9 mouse cellular contexts compared by ENCODE assay signal in genomic region chr17:32809544-32810374, GRCm38 (mm10). TPM values are rescaled to one million over a fixed set of nuclear protein-coding genes. Genes with fewer than 3 reads are reported as not detected.
DNase-seq lines count a peak whose midpoint lies in the region; ATAC-seq lines count a peak whose summit lies in the region.
"Had no signal": no experiment of that assay in that cellular context is flagged by ENCODE, and none has a peak within 500 bp of the region (broad histone marks: within the 10 kb centered on the region; RNA-seq: fewer than 3 reads in every experiment).

Zfp811 (minus strand) TSS chr17:32809931.

- H3K4me3 ChIP-seq in forebrain, embryonic 16.5 days (replicated peaks; ENCODE audit: low read length): peak within 1 kb of the TSS; percentile 50
- peak within 1 kb of the TSS; percentile 56 for H3K4me3 ChIP-seq in intestine, embryonic 14.5 days (ENCODE audit: low read depth, low read length)
- peak within 1 kb of the TSS; percentile 54 for H3K4me3 ChIP-seq in limb, embryonic 13.5 days

- DNase-seq in heart, adult 11 months: peak; percentile 88
- DNase-seq in heart, adult 18-20 months: no peak
- DNase-seq in cerebellum, adult 11-12 months: peak; percentile 62
- DNase-seq in intestine, embryonic 14.5 days (ENCODE audit: low spot score): peak; percentile 82
- DNase-seq in retina, postnatal 1 day: peak; percentile 92
- no peak for DNase-seq in urinary bladder, postnatal 10 days (ENCODE audit: low spot score)

- H3K4me2 ChIP-seq in forebrain, embryonic 16.5 days (ENCODE audit: low read length): peak within 1 kb of the TSS; percentile 56
- peak within 1 kb of the TSS; percentile 68 for H3K4me2 ChIP-seq in intestine, embryonic 14.5 days (ENCODE audit: low read length)
- H3K4me2 ChIP-seq in limb, embryonic 13.5 days (replicated peaks): peak within 1 kb of the TSS; percentile 74

- peaks cover 18% of the 10 kb centered on the region for H3K4me1 ChIP-seq in forebrain, embryonic 16.5 days (replicated peaks; ENCODE audit: control insufficient read depth, insufficient read depth, low read length)
- H3K4me1 ChIP-seq in intestine, embryonic 14.5 days (replicated peaks; ENCODE audit: control insufficient read depth, insufficient read depth, low read length): 0 out of 2 replicates have a peak, but pooled peaks cover 6% of the 10 kb centered on the region
- peaks cover 9% of the 10 kb centered on the region; the same call in 1 of the 2 replicates for H3K4me1 ChIP-seq in limb, embryonic 13.5 days

- peak within 1 kb of the TSS; percentile 63 for H3K9ac ChIP-seq in forebrain, embryonic 16.5 days (replicated peaks; ENCODE audit: low read depth, low read length)
- H3K9ac ChIP-seq in intestine, embryonic 14.5 days (ENCODE audit: low read length): peak within 1 kb of the TSS; percentile 55
- peak within 1 kb of the TSS; percentile 72 for H3K9ac ChIP-seq in limb, embryonic 13.5 days

- peak; percentile 94 for ATAC-seq in forebrain, embryonic 16.5 days
- peak; percentile 76 for ATAC-seq in intestine, embryonic 14.5 days (replicated peaks; ENCODE audit: low FRiP score, low TSS enrichment, low read depth)
- ATAC-seq in limb, embryonic 13.5 days (ENCODE audit: low FRiP score, low read depth): peak; percentile 87

- H3K36me3 ChIP-seq in forebrain, embryonic 16.5 days (ENCODE audit: control insufficient read depth, insufficient read depth): no peaks in the 10 kb centered on the region
- H3K36me3 ChIP-seq in intestine, embryonic 14.5 days (ENCODE audit: control insufficient read depth, insufficient read depth, low read length): no peaks in the 10 kb centered on the region
- peaks cover 1% of the 10 kb centered on the region for H3K36me3 ChIP-seq in limb, embryonic 13.5 days

- H3K27me3 ChIP-seq in forebrain, embryonic 16.5 days (replicated peaks; ENCODE audit: control insufficient read depth, insufficient read depth, low read length): no peaks in the 10 kb centered on the region
- no peaks in the 10 kb centered on the region for H3K27me3 ChIP-seq in intestine, embryonic 14.5 days (replicated peaks; ENCODE audit: control insufficient read depth, insufficient read depth, low read length)
- H3K27me3 ChIP-seq in limb, embryonic 13.5 days: no peaks in the 10 kb centered on the region

- peak within 1 kb of the TSS; percentile 60 for H3K27ac ChIP-seq in forebrain, embryonic 16.5 days (ENCODE audit: low read length)
- peak within 1 kb of the TSS; percentile 72; the same call in 1 of the 2 replicates for H3K27ac ChIP-seq in intestine, embryonic 14.5 days (ENCODE audit: low read depth)
- H3K27ac ChIP-seq in limb, embryonic 13.5 days: no peak within 1 kb of the TSS

- 1% methylated on average over 17 of the region's 17 CpGs for WGBS in forebrain, embryonic 16.5 days
- 1% methylated on average over 17 of the region's 17 CpGs for WGBS in intestine, embryonic 14.5 days
- 2% methylated on average over 17 of the region's 17 CpGs for WGBS in limb, embryonic 13.5 days

- H3K9me3 ChIP-seq in forebrain, embryonic 16.5 days (ENCODE audit: control insufficient read depth, low read length): no peaks in the 10 kb centered on the region
- no peaks in the 10 kb centered on the region for H3K9me3 ChIP-seq in intestine, embryonic 14.5 days (ENCODE audit: control insufficient read depth, low read length)
- H3K9me3 ChIP-seq in limb, embryonic 13.5 days: no peaks in the 10 kb centered on the region

RNA-seq across cellular contexts. Expression of gene Zfp811, which starts in this region (rescaled TPM):
- total RNA-seq in heart, adult 18-20 months (2021): under 1 TPM in 1 of 2 experiments, not detected in 1; 0.44 TPM
- 39.5 and 46.2 TPM in 2 replicates for polyA plus RNA-seq in forebrain, embryonic 16.5 days (2015; fragmentation: Nextera tagmentation; extraction: Ambion mirVana)
- 5.3 and 6.1 TPM in 2 replicates for polyA plus RNA-seq in intestine, embryonic 14.5 days (2014; fragmentation: Nextera tagmentation; extraction: Ambion mirVana)
- 5.3 and 5.8 TPM in 2 replicates for polyA plus RNA-seq in limb, embryonic 13.5 days (2015; fragmentation: Nextera tagmentation; extraction: Ambion mirVana)
- polyA plus RNA-seq: liver, adult 2 months had no signal

Comparison
In these comparisons a context has a peak if more than half of its experiments do, and no peak if none do; other contexts are left out.
1. DNase-seq: peak in heart, adult 11 months (single experiment), cerebellum, adult 11-12 months (single experiment), intestine, embryonic 14.5 days (single experiment) and retina, postnatal 1 day (single experiment); none in heart, adult 18-20 months (0 of 2) and urinary bladder, postnatal 10 days (single experiment).
2. Peak in every context shown above with its lines, with median percentiles within 50 percentile points of each other: ATAC-seq, H3K4me2 ChIP-seq, H3K4me3 ChIP-seq and H3K9ac ChIP-seq.